In genomic region chr11:5510686-5511085, GRCm38 (mm10) we compare ENCODE assay signal across 19 mouse cellular contexts. TPM values are rescaled to one million over a fixed set of nuclear protein-coding genes. Genes with fewer than 3 reads are reported as not detected.
A peak's percentile ranks its signal among the peaks of the same experiment; 100 is the strongest.
DNase-seq lines count a peak whose midpoint lies in the region; ATAC-seq and TF ChIP-seq lines count a peak whose summit lies in the region.
"Not testable (repeated sequence)": the region's sequence is repeated elsewhere in the genome, so short reads cannot be mapped to it uniquely, and the experiment has no call there.
"Had no signal": no experiment of that assay in that cellular context is flagged by ENCODE, and none has a peak within 500 bp of the region (broad histone marks: within the 10 kb centered on the region; RNA-seq: fewer than 3 reads in every experiment).

No protein-coding gene starts in this region.

- peak; percentile 35 for DNase-seq in adrenal gland, postnatal 14 days
- peak; percentile 46 to 53 for DNase-seq in kidney, postnatal 36 days

- H3K9ac ChIP-seq in liver, embryonic 15.5 days, result not testable (repeated sequence)

- peak overlapping the region; percentile 39; the same call in 1 of the 2 replicates for H3K27ac ChIP-seq in brown adipose tissue, adult 24 weeks (replicated peaks; ENCODE audit: low read depth, low read length)
- 0 out of 2 replicates have a peak overlapping the region, but pooled peaks have one; percentile 0 for H3K27ac ChIP-seq in liver, embryonic 15.5 days (replicated peaks)
- peak overlapping the region; percentile 48; the same call in 1 of the 2 replicates for H3K27ac ChIP-seq in small intestine, adult 2 months (ENCODE audit: insufficient read depth, low read depth, low read length)

- not testable (repeated sequence) for H3K4me2 ChIP-seq in liver, embryonic 15.5 days

- H3K36me3 ChIP-seq in liver, embryonic 15.5 days (replicated peaks); small intestine, adult 2 months (ENCODE audit: control insufficient read depth, insufficient read depth, low read length): not testable (repeated sequence)

- ATAC-seq in liver, embryonic 15.5 days (ENCODE audit: insufficient read depth), result not testable (repeated sequence)

- not testable (repeated sequence) for TF ChIP-seq POLR2A in small intestine, adult 2 months (IDR thresholded peaks at IDR 0.05; ENCODE audit: low read depth, low read length)

- H3K4me1 ChIP-seq in brown adipose tissue, adult 24 weeks (ENCODE audit: control insufficient read depth, insufficient read depth, insufficient read length, low read length), result not testable (repeated sequence)
- peaks cover 27% of the 10 kb centered on the region for H3K4me1 ChIP-seq in liver, embryonic 15.5 days (replicated peaks)
- H3K4me1 ChIP-seq in small intestine, adult 2 months (ENCODE audit: control insufficient read depth, insufficient read depth, insufficient read length, low read length), result peaks cover 15% of the 10 kb centered on the region

- H3K9me3 ChIP-seq in liver, embryonic 15.5 days (replicated peaks), result not testable (repeated sequence)

- TF ChIP-seq CTCF in small intestine, adult 2 months (IDR thresholded peaks at IDR 0.05; ENCODE audit: extremely low read depth, insufficient read length, insufficient replicate concordance, low read depth, low read length), result not testable (repeated sequence)

- no CpG with 5 or more reads among the region's 2 CpGs for WGBS in liver, embryonic 15.5 days (ENCODE audit: insufficient replicate concordance)
- WGBS in small intestine, adult 2 months, result 20% methylated on average over 1 of the region's 2 CpGs

- H3K4me3 ChIP-seq in brown adipose tissue, adult 24 weeks (ENCODE audit: insufficient read depth, low read depth, low read length); liver, embryonic 15.5 days (replicated peaks); small intestine, adult 2 months (ENCODE audit: low read depth, low read length): not testable (repeated sequence)

- H3K27me3 ChIP-seq in liver, embryonic 15.5 days; small intestine, adult 2 months (ENCODE audit: control insufficient read depth, insufficient read depth, low read length): not testable (repeated sequence)

RNA-seq across cellular contexts. Expression of gene Xbp1, which starts 9.8 kb away (rescaled TPM):
- 124 and 125 TPM in 2 replicates for total RNA-seq in adrenal gland, postnatal 14 days (2021)
- polyA plus RNA-seq in brown adipose tissue, adult 24 weeks (2012; ENCODE audit: insufficient read depth, insufficient read length, missing spikeins), result 47.1 and 80.4 TPM in 2 replicates
- 109 and 117 TPM in 2 replicates for polyA plus RNA-seq in liver, embryonic 15.5 days (2015; fragmentation: Nextera tagmentation; extraction: Ambion mirVana)
- polyA plus RNA-seq in small intestine, adult 2 months (2012; rRNA removed), result 79.2 and 124 TPM in 2 replicates

RNA-seq across cellular contexts. Expression of gene Ccdc117, which starts 31.3 kb away (rescaled TPM):
- 22.5 and 24.4 TPM in 2 replicates for total RNA-seq in adrenal gland, postnatal 14 days (2021)
- polyA plus RNA-seq in brown adipose tissue, adult 24 weeks (2012; ENCODE audit: insufficient read depth, insufficient read length, missing spikeins), result 6.7 and 15.8 TPM in 2 replicates
- polyA plus RNA-seq in liver, embryonic 15.5 days (2015; fragmentation: Nextera tagmentation; extraction: Ambion mirVana), result 8.1 and 8.8 TPM in 2 replicates
- 2.2 and 2.9 TPM in 2 replicates for polyA plus RNA-seq in small intestine, adult 2 months (2012; rRNA removed)

RNA-seq across cellular contexts. Expression of gene Ankrd36, which starts 58.8 kb away (rescaled TPM):
- not detected in 2 replicates for total RNA-seq in adrenal gland, postnatal 14 days (2021)
- polyA plus RNA-seq in brown adipose tissue, adult 24 weeks (2012; ENCODE audit: insufficient read depth, insufficient read length, missing spikeins), result not detected in 2 replicates
- 1.0 and 1.2 TPM in 2 replicates for polyA plus RNA-seq in liver, embryonic 15.5 days (2015; fragmentation: Nextera tagmentation; extraction: Ambion mirVana)
- polyA plus RNA-seq in small intestine, adult 2 months (2012; rRNA removed), result not detected in 2 replicates
- total RNA-seq: adrenal gland, adult 18-20 months; adrenal gland, adult 8-10 months; adrenal gland, postnatal 25 days; adrenal gland, postnatal 4 days; common myeloid progenitor, adult 5-6 weeks had no signal
- polyA plus RNA-seq: C2C12; embryonic facial prominence, embryonic 11.5 days; embryonic facial prominence, embryonic 13.5 days; embryonic facial prominence, embryonic 15.5 days; erythroblast, embryonic 14.5 days; forebrain, embryonic 10.5 days; forebrain, embryonic 14.5 days; forebrain, embryonic 16.5 days; frontal cortex, adult 2 months had no signal
